Mouse (Mus musculus) forebrain, embryonic 14.5 days (tissue): ENCODE measurements around the gene Fam83f. TPM values are rescaled to one million over a fixed set of nuclear protein-coding genes. Genes with fewer than 3 reads are reported as not detected.

Source experiments
- ATAC-seq: fragments of 200-750 bp; cut with Nextera tagmentation; 2 replicates; pipeline ENCODE4 v1.8.0; 2017; ENCODE audit warnings: mild to moderate bottlenecking, moderate library complexity
- DNase-seq: peaks from one replicate; pipeline ENCODE4 v3.0.0-alpha.2; 2015; ENCODE audit warnings: low spot score
- H3K27ac ChIP-seq: fragments of 300-500 bp; sonication (generic); 2 replicates; pipeline ENCODE4 v1.5.1; 2014; ENCODE audit warnings: low read depth, mild to moderate bottlenecking, control low read depth, low read length, moderate library complexity
- H3K27me3 ChIP-seq: fragments of 300-500 bp; sonication (generic); replicated peaks from 2 replicates; pipeline ENCODE4 v1.6.1; 2014; ENCODE audit warnings: low read length, control low read depth, mixed read lengths; ENCODE audit not compliant: control insufficient read depth, insufficient read depth
- H3K36me3 ChIP-seq: fragments of 300-500 bp; sonication (generic); 2 replicates; pipeline ENCODE4 v1.6.1; 2014; ENCODE audit warnings: low read length, control low read depth; ENCODE audit not compliant: control insufficient read depth, insufficient read depth
- H3K4me1 ChIP-seq: fragments of 300-500 bp; sonication (generic); 2 replicates; pipeline ENCODE4 v1.6.1; 2014; ENCODE audit warnings: antibody characterized with exemption, low read length, control low read depth; ENCODE audit not compliant: control insufficient read depth, insufficient read depth
- H3K4me2 ChIP-seq: fragments of 300-500 bp; sonication (generic); 2 replicates; pipeline ENCODE4 v1.6.1; 2014; ENCODE audit warnings: mild to moderate bottlenecking, control low read depth, low read length
- H3K4me3 ChIP-seq: fragments of 300-500 bp; sonication (generic); 2 replicates; pipeline ENCODE4 v1.5.1; 2014; ENCODE audit warnings: low read depth, low read length, control low read depth
- H3K9ac ChIP-seq: fragments of 300-500 bp; sonication (generic); 2 replicates; pipeline ENCODE4 v1.6.1; 2014; ENCODE audit warnings: mild to moderate bottlenecking, low read length, control low read depth, moderate library complexity
- H3K9me3 ChIP-seq: fragments of 300-500 bp; sonication (generic); replicated peaks from 2 replicates; pipeline ENCODE4 v1.6.1; 2016; ENCODE audit warnings: low read length, control low read depth, mixed read lengths; ENCODE audit not compliant: control insufficient read depth
- WGBS: fragments of 180-500 bp; shearing (Covaris S2); extraction: QIAGEN DNeasy Blood & Tissue Kit; methylation state at CpG from one replicate; pipeline ENCODE4 v1.1.7; 2014; 5-methylcytosine and 5-hydroxymethylcytosine counted together
- polyA plus RNA-seq: library from polyadenylated mRNA; unstranded; fragments of >200 nt; fragmentation: Nextera tagmentation; extraction: Ambion mirVana; gene quantifications from 2 replicates; pipeline ENCODE4 v1.2.1, GENCODE M21; 2014

The Fam83f gene
- polyA plus RNA-seq, 1 experiment from 2014 or later: not detected

DNA sequence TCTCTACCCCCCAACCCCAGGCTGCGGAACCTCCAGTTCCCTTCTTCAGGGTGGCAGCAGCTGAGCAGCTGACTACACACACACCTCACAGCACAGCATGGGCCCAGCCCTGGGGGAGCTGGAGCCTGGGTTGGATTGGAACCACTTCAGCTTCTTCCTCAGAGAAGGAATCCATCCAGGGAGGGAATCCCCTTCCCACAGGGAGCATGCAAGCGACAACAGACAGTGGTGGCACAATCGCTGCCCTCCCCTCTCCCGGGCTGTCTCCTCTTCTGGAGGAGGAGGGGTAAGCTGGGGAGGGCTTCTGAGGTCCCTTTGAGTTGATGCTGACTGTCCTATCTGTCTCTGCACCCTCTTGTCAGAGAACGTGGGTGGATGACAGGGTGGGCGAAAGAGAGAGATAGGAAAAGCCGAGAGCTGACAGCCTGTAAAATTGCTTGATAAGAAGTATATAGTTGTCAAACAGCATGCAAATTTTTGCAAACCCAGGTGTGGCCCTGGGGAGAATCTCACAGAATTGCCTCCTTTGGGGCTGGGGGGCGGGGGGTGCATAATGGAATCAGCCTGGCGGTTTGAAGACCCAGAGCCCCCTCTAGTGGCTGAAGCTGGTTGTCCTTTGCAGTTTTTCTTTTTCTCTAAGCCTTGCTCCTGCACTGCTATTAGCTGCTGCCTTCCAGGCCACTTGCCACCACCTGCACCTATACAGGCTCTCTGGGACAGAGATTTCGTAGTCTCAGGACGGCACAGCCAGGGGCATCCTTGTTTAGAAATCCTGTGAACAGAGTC lies 22.7 kb downstream of the Fam83f start:
- H3K4me3 ChIP-seq: no peak overlapping the region
- H3K4me2 ChIP-seq: no peak overlapping the region; the same call in 1 of the 2 replicates
- ATAC-seq: peak; percentile 72
- no peak overlapping the region for H3K27ac ChIP-seq
- 26% methylated on average over 11 of the region's 11 CpGs for WGBS
- no peaks in the 10 kb centered on the region for H3K27me3 ChIP-seq
- H3K36me3 ChIP-seq: no peaks in the 10 kb centered on the region
- 0 out of 2 replicates have a peak overlapping the region, but pooled peaks have one; percentile 13 for H3K9ac ChIP-seq
- DNase-seq: peak; percentile 79
- H3K9me3 ChIP-seq: no peaks in the 10 kb centered on the region
- H3K4me1 ChIP-seq: no peaks in the 10 kb centered on the region

DNA sequence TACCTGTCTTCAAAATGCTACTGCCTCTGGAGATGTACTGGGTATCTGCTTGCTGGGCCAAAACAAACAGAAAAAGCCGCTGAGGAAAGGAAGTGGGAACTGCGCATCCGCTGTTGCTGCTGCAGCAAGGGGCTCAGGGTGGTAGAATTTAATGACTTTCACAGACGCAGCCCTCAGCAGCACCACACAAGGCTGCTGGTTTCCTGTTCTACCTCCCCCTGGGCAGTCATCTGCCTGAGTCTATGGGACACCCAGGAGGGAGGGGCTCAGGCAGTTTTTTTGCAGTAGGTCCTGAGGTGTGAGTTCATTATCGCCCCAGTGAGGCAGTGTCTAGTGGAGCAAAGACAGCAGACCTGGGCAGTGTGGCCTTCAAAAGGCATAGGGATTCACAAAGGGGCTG lies 25.9 kb downstream of the Fam83f start:
- Histone ChIP-seq H3K4me3 (no peak overlapping the region), H3K36me3 (no peaks in the 10 kb centered on the region), H3K27me3 (no peaks in the 10 kb centered on the region), H3K4me1 (no peaks in the 10 kb centered on the region), H3K4me2 (no peak overlapping the region), H3K9ac (no peak overlapping the region), H3K9me3 (no peaks in the 10 kb centered on the region), H3K27ac (no peak overlapping the region)
- DNase-seq: no peak
- 68% methylated on average over 5 of the region's 5 CpGs for WGBS
- ATAC-seq: no peak

DNA sequence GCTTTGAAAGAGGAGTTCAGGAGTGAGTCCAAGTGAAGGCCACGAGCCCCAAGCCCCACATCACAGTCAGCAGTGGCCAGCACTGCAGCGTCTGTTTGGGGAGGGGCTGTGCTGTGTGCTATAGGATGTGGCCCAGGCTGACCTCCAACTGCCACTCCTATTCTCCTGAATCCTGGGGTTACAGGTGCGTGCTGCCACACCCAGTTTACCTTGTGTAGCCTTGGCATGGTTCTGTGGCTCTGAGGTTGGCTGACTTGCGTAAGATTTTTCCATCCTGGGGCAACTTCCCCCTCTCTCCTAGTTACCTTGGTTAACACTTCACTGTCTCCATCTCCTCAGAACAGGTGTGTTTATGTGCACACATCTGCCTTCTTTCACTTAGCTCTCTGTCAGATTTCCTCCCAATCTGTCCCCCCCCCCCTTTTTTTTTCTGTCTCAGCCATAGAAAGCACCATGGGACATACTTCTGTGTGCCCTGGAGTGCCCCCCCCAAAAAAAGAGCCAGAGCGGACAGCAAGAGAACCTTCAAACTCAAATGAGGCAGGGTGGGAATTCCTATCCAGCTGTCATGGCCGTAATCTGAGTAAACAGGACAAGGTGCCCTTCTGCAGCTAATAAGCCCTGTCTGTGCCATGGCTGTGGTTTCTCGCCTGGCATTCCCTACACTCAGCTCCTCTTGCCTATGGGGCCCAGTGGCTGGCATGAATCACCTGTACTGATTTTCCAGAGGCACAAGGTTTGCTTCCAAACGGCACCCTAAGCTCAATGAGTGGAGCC lies 30.0 kb downstream of the Fam83f start:
- no peak overlapping the region for H3K4me2 ChIP-seq
- 77% methylated on average over 8 of the region's 8 CpGs for WGBS
- H3K4me1 ChIP-seq: peaks cover 2% of the 10 kb centered on the region; the same call in 1 of the 2 replicates
- H3K9ac ChIP-seq: no peak overlapping the region
- H3K36me3 ChIP-seq: no peaks in the 10 kb centered on the region
- no peak overlapping the region for H3K27ac ChIP-seq
- H3K9me3 ChIP-seq: no peaks in the 10 kb centered on the region
- DNase-seq (no peak), ATAC-seq (no peak)
- H3K4me3 ChIP-seq: no peak overlapping the region
- H3K27me3 ChIP-seq: no peaks in the 10 kb centered on the region

DNA sequence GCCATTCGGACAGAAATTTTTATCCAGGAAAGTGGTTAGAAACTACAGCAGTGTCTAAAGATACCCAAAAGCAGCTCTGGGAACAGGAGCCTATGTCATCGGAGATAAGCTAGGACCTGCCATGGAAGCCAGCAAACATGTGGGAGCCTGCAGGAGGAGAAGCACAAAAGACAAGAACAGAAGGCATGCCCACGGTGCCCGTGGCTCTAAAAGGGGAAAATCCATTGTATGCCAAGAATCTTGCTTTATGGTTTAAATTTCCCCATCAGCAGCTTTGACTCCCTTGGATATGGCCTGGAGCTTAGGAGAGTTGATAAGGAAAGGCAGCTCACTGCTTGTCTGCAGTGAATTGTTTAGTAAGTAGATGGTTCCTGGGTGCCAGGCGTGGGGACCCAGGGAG lies 31.3 kb downstream of the Fam83f start:
- Histone ChIP-seq H3K4me3 (no peak overlapping the region), H3K36me3 (no peaks in the 10 kb centered on the region), H3K4me2 (no peak overlapping the region), H3K27me3 (no peaks in the 10 kb centered on the region), H3K9ac (no peak overlapping the region), H3K4me1 (peaks cover 6% of the 10 kb centered on the region), H3K27ac (no peak overlapping the region), H3K9me3 (no peaks in the 10 kb centered on the region)
- ATAC-seq (no peak), DNase-seq (no peak)
- WGBS: 80% methylated on average over 5 of the region's 5 CpGs

DNA sequence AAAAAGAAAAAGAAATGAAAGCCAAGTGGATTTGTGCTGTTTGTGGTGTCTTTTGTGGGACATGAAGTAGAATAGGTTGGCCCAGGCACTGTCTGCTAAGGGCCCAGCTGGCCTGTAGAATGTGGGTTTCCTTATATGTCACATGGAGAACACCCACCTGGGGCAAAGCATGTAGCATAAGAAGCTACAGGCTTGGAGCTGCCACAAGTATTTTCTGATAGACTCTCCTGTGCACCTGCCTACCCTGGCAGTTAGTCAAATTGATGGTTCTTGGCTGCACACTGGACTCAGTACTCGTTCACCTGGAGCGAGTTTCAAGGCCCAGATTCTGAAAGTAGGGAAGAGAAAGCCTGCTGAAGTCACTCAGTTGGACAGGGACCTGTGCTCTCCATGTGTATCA lies 31.8 kb downstream of the Fam83f start:
- Histone ChIP-seq H3K9me3 (no peaks in the 10 kb centered on the region), H3K4me2 (no peak overlapping the region), H3K4me1 (peaks cover 6% of the 10 kb centered on the region), H3K4me3 (no peak overlapping the region), H3K36me3 (no peaks in the 10 kb centered on the region), H3K9ac (no peak overlapping the region), H3K27ac (no peak overlapping the region), H3K27me3 (no peaks in the 10 kb centered on the region)
- ATAC-seq: no peak
- WGBS: 71% methylated on average over 2 of the region's 2 CpGs
- DNase-seq: no peak

DNA sequence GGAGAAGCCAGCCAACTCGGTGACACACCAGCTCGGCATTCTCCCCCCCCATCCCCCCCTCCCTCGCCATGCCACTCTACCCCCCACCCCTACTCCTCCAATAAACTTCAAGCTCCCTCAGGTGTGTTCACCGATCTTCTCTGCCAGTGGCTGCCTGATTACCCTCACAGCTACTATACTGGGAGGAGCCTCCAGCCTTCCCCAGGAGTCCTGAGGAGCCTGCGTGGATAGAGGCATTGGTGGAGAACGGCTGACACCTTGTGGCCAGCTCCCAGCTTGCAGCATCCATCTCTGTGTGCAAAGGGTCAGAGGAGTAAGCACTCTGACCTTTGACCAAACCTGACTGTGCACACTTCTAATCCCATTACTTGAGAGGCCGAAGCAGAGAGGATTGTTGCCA lies 32.6 kb downstream of the Fam83f start:
- Histone ChIP-seq H3K4me1 (peaks cover 6% of the 10 kb centered on the region), H3K4me2 (no peak overlapping the region)

DNA sequence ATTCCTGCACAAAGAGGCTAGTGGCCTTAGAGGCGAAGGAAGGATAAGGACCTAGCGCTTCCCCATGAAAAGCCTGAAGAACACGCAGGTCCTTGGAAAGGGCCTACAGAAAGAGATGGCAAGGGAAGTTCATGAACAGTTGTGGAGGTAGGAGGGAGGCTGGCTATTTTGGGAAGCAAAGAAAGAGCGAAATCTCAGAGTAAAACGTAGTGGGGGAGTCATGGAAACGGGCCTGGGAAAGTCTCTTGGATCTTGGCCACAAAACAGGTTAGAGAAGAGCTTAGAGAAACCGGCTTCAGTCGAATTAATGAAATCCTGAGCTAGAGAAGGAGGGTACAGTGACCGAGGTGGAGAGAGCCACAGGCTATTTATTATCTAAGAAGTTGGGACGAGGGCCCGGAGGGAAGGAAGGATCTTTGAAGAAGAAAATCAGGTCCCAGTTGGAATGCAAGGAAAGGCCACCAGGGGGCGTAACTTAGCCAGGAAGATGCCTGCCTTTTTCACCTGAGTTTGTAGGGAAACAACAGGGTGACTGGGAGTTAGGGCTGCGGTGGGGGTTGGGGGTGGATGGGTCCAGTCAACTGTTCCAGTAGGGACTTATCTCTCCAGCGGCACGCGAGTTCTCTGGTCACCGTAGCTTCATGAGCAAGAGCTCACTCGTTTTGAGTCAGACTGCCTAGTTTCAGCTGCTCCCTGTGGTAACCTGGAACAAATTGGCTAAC lies 34.3 kb downstream of the Fam83f start:
- WGBS: 28% methylated on average over 18 of the region's 18 CpGs
- no peaks in the 10 kb centered on the region for H3K27me3 ChIP-seq
- ATAC-seq (no peak), DNase-seq (peak; percentile 85)
- no peak overlapping the region for H3K9ac ChIP-seq
- peaks cover 6% of the 10 kb centered on the region for H3K4me1 ChIP-seq
- peak overlapping the region; percentile 44 for H3K4me2 ChIP-seq
- no peak overlapping the region for H3K4me3 ChIP-seq
- H3K27ac ChIP-seq: peak overlapping the region; percentile 45; the same call in 1 of the 2 replicates
- H3K9me3 ChIP-seq: no peaks in the 10 kb centered on the region
- no peaks in the 10 kb centered on the region for H3K36me3 ChIP-seq

More for the DNA sequence above, 32.6 kb downstream of the Fam83f start:
- 3% methylated on average over 7 of the region's 7 CpGs for WGBS
- Histone ChIP-seq H3K27ac (no peak overlapping the region), H3K9ac (no peak overlapping the region), H3K36me3 (no peaks in the 10 kb centered on the region), H3K27me3 (no peaks in the 10 kb centered on the region), H3K4me3 (no peak overlapping the region), H3K9me3 (no peaks in the 10 kb centered on the region)
- DNase-seq (peak; percentile 87), ATAC-seq (peak; percentile 72)

DNA sequence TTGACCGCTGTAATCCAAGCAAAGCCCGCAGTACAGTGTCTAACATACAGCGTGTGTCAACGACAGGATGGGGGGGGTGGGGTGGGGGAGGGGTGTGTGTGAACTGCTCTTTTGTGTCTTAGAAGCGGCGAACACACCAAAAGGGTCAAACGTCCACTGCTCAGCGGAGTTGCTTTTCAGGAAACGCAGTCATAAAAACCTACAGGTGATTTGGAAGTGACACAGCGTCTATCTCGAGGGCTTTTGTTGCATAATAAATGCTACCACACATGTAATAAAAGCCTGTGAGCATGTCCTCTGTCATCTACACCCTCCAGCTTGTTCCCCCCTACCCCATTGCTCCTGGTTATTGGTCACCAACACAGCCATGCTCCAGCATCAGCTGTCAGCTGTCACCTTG lies 34.9 kb downstream of the Fam83f start:
- no peaks in the 10 kb centered on the region for H3K36me3 ChIP-seq
- peaks cover 6% of the 10 kb centered on the region for H3K4me1 ChIP-seq
- no peak overlapping the region for H3K4me3 ChIP-seq
- H3K4me2 ChIP-seq: peak overlapping the region; percentile 44
- DNase-seq (peak; percentile 46), ATAC-seq (no peak)
- 23% methylated on average over 11 of the region's 11 CpGs for WGBS
- H3K9ac ChIP-seq: 0 out of 2 replicates have a peak overlapping the region, but pooled peaks have one; percentile 9
- no peaks in the 10 kb centered on the region for H3K27me3 ChIP-seq
- peak overlapping the region; percentile 45 for H3K27ac ChIP-seq
- H3K9me3 ChIP-seq: no peaks in the 10 kb centered on the region
